Mouse (Mus musculus) WW6 (cell line): ENCODE results near the gene Elane.

Experiments used
- DNase-seq: peaks from one replicate; pipeline ENCODE4 v3.0.0-alpha.2; 2013; ENCODE audit warnings: low read depth, low spot score

Gene Elane

GRCm38 (mm10) chr10:79929967-79930825 is 44.1 kb downstream of the Elane start:
- DNase-seq = no peak

GRCm38 (mm10) chr10:79930826-79931186 is 44.8 kb downstream of the Elane start:
- no peak for DNase-seq

GRCm38 (mm10) chr10:79931797-79932196 is 45.8 kb downstream of the Elane start:
- DNase-seq = no peak

- DNase-seq = no peak
Measured at GRCm38 (mm10) chr10:79932736-79933135, 46.7 kb downstream of the Elane start.

GRCm38 (mm10) chr10:79933145-79933679 is 47.2 kb downstream of the Elane start:
- no peak for DNase-seq

- no peak for DNase-seq
Measured at GRCm38 (mm10) chr10:79933861-79934260, 47.8 kb downstream of the Elane start.

- no peak for DNase-seq
Measured at GRCm38 (mm10) chr10:79934272-79934721, 48.2 kb downstream of the Elane start.

GRCm38 (mm10) chr10:79934794-79935569 is 48.9 kb downstream of the Elane start:
- DNase-seq = no peak

- DNase-seq = no peak
Measured at GRCm38 (mm10) chr10:79936284-79936910, 50.4 kb downstream of the Elane start.

- DNase-seq = no peak
Measured at GRCm38 (mm10) chr10:79936911-79937441, 50.9 kb downstream of the Elane start.
